Mouse (Mus musculus) adrenal gland, adult 18-20 months (tissue): ENCODE measurements around the gene Hypk. TPM values are rescaled to one million over a fixed set of nuclear protein-coding genes. Genes with fewer than 3 reads are reported as not detected.

ENCODE experiments used
- DNase-seq, 2 experiments: peaks; one replicate each; pipeline ENCODE4 v3.0.0; 2021 to 2022; ENCODE audit warnings: low spot score in 2 of 2
- long read RNA-seq, 2 experiments: library from polyadenylated mRNA; stranded (forward); transcript quantifications; one replicate each; pipeline ENCODE4 v2.0.0; 2021
- total RNA-seq, 2 experiments: library from RNA; stranded (reverse); gene quantifications; 1 replicate in 1 of 2; 2 replicates in 1 of 2; pipeline ENCODE4 v1.2.3; 2021

Hypk gene
- 10 to 100 TPM; 20.9 to 43.7 TPM for total RNA-seq
- long read RNA-seq, experiment 1, transcript Hypk-204 (4 exons, 961 nt): major isoform, 31 of 36 reads
- long read RNA-seq, experiment 1, partial matches to known transcripts: 5 of 36 reads
- long read RNA-seq, experiment 1, other reads (novel, unspliced or antisense): 0 of 36 reads
- long read RNA-seq, experiment 2, transcript Hypk-204 (4 exons, 961 nt): major isoform, 154 of 167 reads
- long read RNA-seq, experiment 2, partial matches to known transcripts: 12 of 167 reads
- long read RNA-seq, experiment 2, other reads (novel, unspliced or antisense): 1 of 167 reads

DNA sequence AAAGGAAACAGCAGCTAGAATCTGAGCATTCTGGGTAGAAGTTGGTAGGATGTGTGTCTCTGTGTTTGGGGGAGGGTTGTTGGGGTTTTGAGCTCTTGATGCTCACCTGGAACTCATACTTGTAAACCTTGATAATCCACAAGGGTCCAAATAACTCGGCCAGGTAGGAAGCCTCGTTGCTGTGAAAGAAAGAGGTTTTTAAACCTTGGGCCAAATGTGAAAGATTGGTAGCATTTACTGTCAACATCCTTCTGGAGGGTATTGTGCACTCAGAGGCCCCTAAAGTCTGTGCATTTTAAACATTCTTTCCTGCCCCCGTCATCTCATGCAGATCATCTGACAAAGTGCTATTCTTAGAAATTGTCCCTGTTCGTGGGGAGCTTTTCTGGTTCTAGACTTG is at the start of gene Hypk:
Gene Hypk (plus strand): TSS at position 301 of the 400 bp plus-strand sequence.
- DNase-seq: no peak

GRCm38 (mm10) chr2:121403296-121403695 is 49.8 kb upstream of the Hypk start:
- DNase-seq: no peak

- peak; percentile 36 to 48 for DNase-seq
These were observed 44.9 kb upstream of the Hypk start for GRCm38 (mm10) chr2:121408160-121408559.

- DNase-seq: peak in 1 of 2 experiments; percentile 49
These were observed 40.2 kb upstream of the Hypk start for GRCm38 (mm10) chr2:121412843-121413386.

DNA sequence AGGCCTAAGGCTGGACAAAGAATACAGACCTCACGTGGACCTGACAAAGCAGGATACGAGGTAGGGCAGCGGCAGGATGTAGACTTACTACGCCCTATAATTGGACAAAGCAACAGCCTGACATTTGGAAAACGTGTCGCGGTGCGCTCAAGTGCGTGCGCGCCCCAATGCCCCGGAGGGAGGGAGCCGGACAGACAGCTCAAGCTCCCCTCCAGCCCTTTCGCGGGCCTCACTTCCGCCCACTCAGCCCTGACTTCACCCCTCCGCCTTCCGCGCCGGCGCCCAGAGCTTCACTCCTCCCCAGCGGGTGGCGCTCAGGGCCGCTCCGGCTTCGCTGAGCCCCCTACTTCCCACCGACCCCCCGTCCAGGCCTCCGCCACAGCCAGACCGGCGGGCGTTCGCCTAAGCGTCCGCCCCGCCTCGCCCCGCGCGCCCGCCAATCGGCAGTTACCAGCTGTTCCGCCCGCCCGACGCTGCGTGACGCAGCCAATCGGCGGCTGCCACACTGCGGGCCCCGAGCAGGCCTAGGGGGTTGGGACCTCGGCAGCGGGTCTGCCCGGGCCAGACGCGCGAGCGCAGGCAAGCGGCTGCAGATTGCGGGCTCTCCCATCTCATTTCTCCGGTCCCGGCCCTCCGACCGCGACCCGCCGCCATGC is 39.6 kb upstream of the Hypk start, which contains the start of the genes Pdia3 and Catsper2:
Gene Pdia3 (plus strand): TSS at position 389 of the 656 bp plus-strand sequence.
Gene Catsper2 (minus strand): TSS at position 406 of the 656 bp plus-strand sequence.
- DNase-seq: peak; percentile 93 to 95

GRCm38 (mm10) chr2:121414139-121414685 is 38.9 kb upstream of the Hypk start:
- DNase-seq: no peak

DNA sequence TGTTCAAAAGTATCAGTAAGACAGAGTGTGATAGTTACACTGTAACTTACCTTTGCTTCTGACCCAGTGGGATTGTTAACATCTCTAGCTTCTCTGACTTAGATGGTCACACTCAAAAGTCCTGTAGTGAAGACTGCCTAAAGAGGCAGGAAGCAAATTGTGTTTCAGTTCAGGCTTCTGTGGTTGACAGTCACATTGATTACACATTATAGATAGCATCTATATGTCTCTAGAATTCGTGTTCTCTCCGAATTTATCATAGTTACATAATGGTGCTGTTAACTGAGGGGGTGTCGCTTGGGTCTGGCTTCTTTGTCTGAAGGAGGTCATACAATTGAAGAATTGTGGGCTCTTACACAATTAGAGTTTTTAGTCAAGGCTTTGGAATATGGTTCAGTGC is 38.0 kb upstream of the Hypk start:
- no peak for DNase-seq

- no peak for DNase-seq
These were observed 37.5 kb upstream of the Hypk start for GRCm38 (mm10) chr2:121415591-121415990.

DNA sequence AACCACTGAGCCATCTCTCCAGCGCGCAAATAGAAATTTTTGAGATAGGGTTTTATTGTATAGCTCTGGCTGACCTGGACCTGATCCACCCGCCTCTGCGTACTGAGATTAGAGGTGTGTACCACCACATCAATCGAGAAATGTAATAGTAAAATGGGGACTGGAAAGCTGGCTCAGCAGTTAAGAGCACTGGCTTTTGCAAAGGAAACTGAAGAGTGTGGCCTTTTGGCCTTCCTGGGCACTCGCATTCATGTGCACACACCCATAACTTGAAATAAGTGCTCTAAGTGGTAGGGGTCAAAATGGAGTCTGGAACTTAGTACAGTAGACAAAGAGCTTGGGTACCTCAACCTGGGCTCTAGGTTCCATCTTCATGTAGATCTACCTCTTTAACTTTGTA is 36.7 kb upstream of the Hypk start:
- no peak for DNase-seq

DNA sequence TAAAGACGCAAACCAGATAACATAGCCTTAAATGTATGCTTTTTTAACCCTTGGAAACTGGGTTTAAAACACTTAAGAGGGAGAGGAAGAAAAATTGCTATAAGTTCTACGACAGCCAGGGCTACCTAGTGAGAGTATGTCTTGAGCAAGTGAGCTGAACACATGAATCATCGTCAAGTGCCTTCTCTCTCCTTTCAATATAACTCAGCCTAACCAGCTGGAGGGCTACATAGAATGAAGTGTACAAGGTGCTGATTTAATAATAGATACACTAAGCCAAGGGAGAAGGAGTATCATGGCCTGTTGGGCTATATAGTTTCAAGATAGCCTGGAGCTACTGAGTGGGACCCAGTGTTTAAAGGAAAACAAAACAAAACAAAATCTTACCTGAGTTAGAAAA is 34.6 kb upstream of the Hypk start:
- no peak for DNase-seq

- no peak for DNase-seq
These were observed 29.9 kb upstream of the Hypk start for GRCm38 (mm10) chr2:121423166-121423565.

GRCm38 (mm10) chr2:121425890-121426289 is 27.2 kb upstream of the Hypk start:
- no peak for DNase-seq

DNA sequence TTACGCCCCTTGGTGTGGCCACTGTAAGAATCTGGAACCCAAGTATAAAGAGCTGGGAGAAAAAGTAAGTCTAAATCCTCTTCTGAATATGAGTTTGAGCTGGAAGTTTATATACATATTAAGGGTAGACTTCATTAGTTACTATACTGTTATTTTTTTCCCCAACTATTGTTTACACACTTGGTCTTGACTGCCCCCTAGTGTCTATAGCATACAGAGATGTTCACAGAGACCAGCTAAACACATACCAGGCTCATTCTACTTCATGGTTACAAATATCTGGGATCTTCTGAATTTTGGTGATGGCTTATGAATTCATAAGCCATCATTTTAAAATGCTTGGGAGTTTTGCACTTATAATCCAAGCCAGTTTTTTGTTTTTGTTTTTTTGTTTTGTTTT is 18.2 kb upstream of the Hypk start:
- DNase-seq: no peak

GRCm38 (mm10) chr2:121439746-121440145 is 13.3 kb upstream of the Hypk start:
- DNase-seq: no peak

- DNase-seq: no peak
These were observed 12.1 kb upstream of the Hypk start for GRCm38 (mm10) chr2:121440834-121441605.

- no peak for DNase-seq
These were observed 11.3 kb upstream of the Hypk start for GRCm38 (mm10) chr2:121441800-121442199.

GRCm38 (mm10) chr2:121442259-121443067 is 10.6 kb upstream of the Hypk start:
- DNase-seq: peak; percentile 70 to 73

GRCm38 (mm10) chr2:121443068-121443349 is 10.1 kb upstream of the Hypk start:
- DNase-seq: no peak

- DNase-seq: no peak
These were observed 8.9 kb upstream of the Hypk start, which contains the start of gene Ell3 for GRCm38 (mm10) chr2:121444178-121444577. Ell3 (minus strand) TSS chr2:121444278.

DNA sequence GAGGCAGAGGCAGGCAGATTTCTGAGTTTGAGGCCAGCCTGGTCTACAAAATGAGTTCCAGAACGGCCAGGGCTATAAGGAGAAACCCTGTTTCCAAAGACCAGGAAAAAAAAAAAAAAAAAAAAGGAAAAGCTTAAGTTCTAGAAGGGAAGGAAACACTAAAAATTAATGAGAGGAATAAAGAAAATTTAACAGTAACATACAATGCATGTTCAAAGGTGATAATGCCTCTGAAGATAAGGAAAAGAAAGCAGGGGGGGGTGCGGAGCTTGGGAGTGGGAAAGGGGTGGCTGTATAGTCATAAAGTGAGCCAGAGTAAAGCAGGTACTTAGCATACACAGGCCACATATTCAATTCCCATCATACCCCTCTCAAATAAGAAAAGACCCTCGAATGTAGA is 8.0 kb upstream of the Hypk start:
- DNase-seq: no peak
